Mouse (Mus musculus): Measurements from ENCODE around the gene Epb41l5.

The Epb41l5 gene

GRCm38 (mm10) chr1:119596954-119597480, 51.8 kb downstream of the Epb41l5 start:
- no peak for DNase-seq (ENCODE audit: low spot score in 2 of 2)

- DNase-seq (ENCODE audit: low spot score in 2 of 2), result no peak
Measured at GRCm38 (mm10) chr1:119590041-119590440, 58.8 kb downstream of the Epb41l5 start.

- DNase-seq (ENCODE audit: low spot score in 2 of 2), result no peak
Measured at GRCm38 (mm10) chr1:119584974-119585373, 63.8 kb downstream of the Epb41l5 start.

- DNase-seq (ENCODE audit: low spot score in 2 of 2), result no peak
Measured at GRCm38 (mm10) chr1:119570134-119570533, 78.7 kb downstream of the Epb41l5 start.

- no peak for DNase-seq (ENCODE audit: low spot score in 2 of 2)
Measured at GRCm38 (mm10) chr1:119565531-119565930, 83.3 kb downstream of the Epb41l5 start.

- no peak for DNase-seq (ENCODE audit: low spot score in 2 of 2)
Measured at GRCm38 (mm10) chr1:119557641-119558395, 91.0 kb downstream of the Epb41l5 start.

GRCm38 (mm10) chr1:119555651-119556050, 93.1 kb downstream of the Epb41l5 start:
- no peak for DNase-seq (ENCODE audit: low spot score in 2 of 2)

- no peak for DNase-seq (ENCODE audit: low spot score in 2 of 2)
Measured at GRCm38 (mm10) chr1:119551651-119552050, 97.1 kb downstream of the Epb41l5 start.

- no peak for DNase-seq (ENCODE audit: low spot score in 2 of 2)
Measured at GRCm38 (mm10) chr1:119550064-119550463, 98.7 kb downstream of the Epb41l5 start.

- DNase-seq (ENCODE audit: low spot score in 2 of 2), result no peak
Measured at GRCm38 (mm10) chr1:119549327-119549689, 99.5 kb downstream of the Epb41l5 start.

GRCm38 (mm10) chr1:119548668-119549326, 100.0 kb downstream of the Epb41l5 start:
- peak; percentile 60 to 65 for DNase-seq (ENCODE audit: low spot score in 2 of 2)

GRCm38 (mm10) chr1:119546490-119546889, 102.3 kb downstream of the Epb41l5 start:
- no peak for DNase-seq (ENCODE audit: low spot score in 2 of 2)

- DNase-seq (ENCODE audit: low spot score in 2 of 2), result no peak
Measured at GRCm38 (mm10) chr1:119545671-119546070, 103.1 kb downstream of the Epb41l5 start.

GRCm38 (mm10) chr1:119545164-119545563, 103.6 kb downstream of the Epb41l5 start:
- no peak for DNase-seq (ENCODE audit: low spot score in 2 of 2)

GRCm38 (mm10) chr1:119544611-119545155, 104.1 kb downstream of the Epb41l5 start:
- no peak for DNase-seq (ENCODE audit: low spot score in 2 of 2)

GRCm38 (mm10) chr1:119543316-119543715, 105.5 kb downstream of the Epb41l5 start:
- DNase-seq (ENCODE audit: low spot score in 2 of 2), result no peak

GRCm38 (mm10) chr1:119541570-119541969, 107.2 kb downstream of the Epb41l5 start:
- DNase-seq (ENCODE audit: low spot score in 2 of 2), result no peak

- no peak for DNase-seq (ENCODE audit: low spot score in 2 of 2)
Measured at GRCm38 (mm10) chr1:119540836-119541557, 107.8 kb downstream of the Epb41l5 start.

GRCm38 (mm10) chr1:119539252-119539651, 109.5 kb downstream of the Epb41l5 start:
- DNase-seq (ENCODE audit: low spot score in 2 of 2), result no peak

- DNase-seq (ENCODE audit: low spot score in 2 of 2), result no peak
Measured at GRCm38 (mm10) chr1:119537651-119538050, 111.1 kb downstream of the Epb41l5 start.

- DNase-seq (ENCODE audit: low spot score in 2 of 2), result no peak
Measured at GRCm38 (mm10) chr1:119536122-119536521, 112.7 kb downstream of the Epb41l5 start.

- no peak for DNase-seq (ENCODE audit: low spot score in 2 of 2)
Measured at GRCm38 (mm10) chr1:119534341-119534740, 114.5 kb downstream of the Epb41l5 start.
